Mouse (Mus musculus): ENCODE data around the gene Gm36210. TPM values are rescaled to one million over a fixed set of nuclear protein-coding genes. Genes with fewer than 3 reads are reported as not detected.
"Not testable (repeated sequence)": the region's sequence is repeated elsewhere in the genome, so short reads cannot be mapped to it uniquely, and the experiment has no call there.

Gene Gm36210
- polyA plus RNA-seq, 1 experiment from 2014 or later, result 0.38 TPM

GRCm38 (mm10) chr7:4900523-4900851 lies 5.8 kb downstream of the Gm36210 start:
- H3K9ac ChIP-seq (ENCODE audit: low read depth, low read length), result no peak overlapping the region
- peaks cover 11% of the 10 kb centered on the region for H3K4me1 ChIP-seq (ENCODE audit: control insufficient read depth, insufficient read depth, low read length)
- H3K27me3 ChIP-seq (ENCODE audit: control insufficient read depth, insufficient read depth, low read depth, low read length), result no peaks in the 10 kb centered on the region
- H3K4me2 ChIP-seq (ENCODE audit: low read length), result peak overlapping the region; percentile 60
- no peaks in the 10 kb centered on the region for H3K36me3 ChIP-seq (ENCODE audit: control insufficient read depth, insufficient read depth, low read length)
- H3K27ac ChIP-seq (ENCODE audit: low read length), result no peak overlapping the region
- no peaks in the 10 kb centered on the region for H3K9me3 ChIP-seq (replicated peaks; ENCODE audit: control insufficient read depth, low read length, poor library complexity, severe bottlenecking)
- peak overlapping the region; percentile 12 for H3K4me3 ChIP-seq (ENCODE audit: low read depth, low read length)
- 17% methylated on average over 11 of the region's 11 CpGs for WGBS
- ATAC-seq, result peak; percentile 14

GRCm38 (mm10) chr7:4899649-4900522 lies 6.4 kb downstream of the Gm36210 start:
- peak overlapping the region; percentile 34 for H3K4me3 ChIP-seq (ENCODE audit: low read depth, low read length)
- peak overlapping the region; percentile 60 for H3K4me2 ChIP-seq (ENCODE audit: low read length)
- H3K9ac ChIP-seq (ENCODE audit: low read depth, low read length), result peak overlapping the region; percentile 62
- H3K27me3 ChIP-seq (ENCODE audit: control insufficient read depth, insufficient read depth, low read depth, low read length), result no peaks in the 10 kb centered on the region
- peak overlapping the region; percentile 14; the same call in 1 of the 2 replicates for H3K27ac ChIP-seq (ENCODE audit: low read length)
- WGBS, result 6% methylated on average over 19 of the region's 19 CpGs
- no peaks in the 10 kb centered on the region for H3K36me3 ChIP-seq (ENCODE audit: control insufficient read depth, insufficient read depth, low read length)
- H3K4me1 ChIP-seq (ENCODE audit: control insufficient read depth, insufficient read depth, low read length), result peaks cover 11% of the 10 kb centered on the region
- peak; percentile 74 for ATAC-seq
- H3K9me3 ChIP-seq (replicated peaks; ENCODE audit: control insufficient read depth, low read length, poor library complexity, severe bottlenecking), result no peaks in the 10 kb centered on the region

- peak; percentile 59 for ATAC-seq
- 16% methylated on average over 17 of the region's 18 CpGs for WGBS
- peak overlapping the region; percentile 34 for H3K4me3 ChIP-seq (ENCODE audit: low read depth, low read length)
- peaks cover 11% of the 10 kb centered on the region for H3K4me1 ChIP-seq (ENCODE audit: control insufficient read depth, insufficient read depth, low read length)
- H3K27ac ChIP-seq (ENCODE audit: low read length), result peak overlapping the region; percentile 14; the same call in 1 of the 2 replicates
- H3K27me3 ChIP-seq (ENCODE audit: control insufficient read depth, insufficient read depth, low read depth, low read length), result no peaks in the 10 kb centered on the region
- peak overlapping the region; percentile 60 for H3K4me2 ChIP-seq (ENCODE audit: low read length)
- no peaks in the 10 kb centered on the region for H3K9me3 ChIP-seq (replicated peaks; ENCODE audit: control insufficient read depth, low read length, poor library complexity, severe bottlenecking)
- H3K9ac ChIP-seq (ENCODE audit: low read depth, low read length), result peak overlapping the region; percentile 62
- no peaks in the 10 kb centered on the region for H3K36me3 ChIP-seq (ENCODE audit: control insufficient read depth, insufficient read depth, low read length)
These were observed 7.3 kb downstream of the Gm36210 start for GRCm38 (mm10) chr7:4898851-4899648.

GRCm38 (mm10) chr7:4895186-4895585 lies 11.1 kb downstream of the Gm36210 start:
- Histone ChIP-seq H3K36me3 (ENCODE audit: control insufficient read depth, insufficient read depth, low read length) (no peaks in the 10 kb centered on the region), H3K4me3 (ENCODE audit: low read depth, low read length) (no peak overlapping the region), H3K27ac (ENCODE audit: low read length) (no peak overlapping the region), H3K9ac (ENCODE audit: low read depth, low read length) (no peak overlapping the region), H3K27me3 (ENCODE audit: control insufficient read depth, insufficient read depth, low read depth, low read length) (no peaks in the 10 kb centered on the region), H3K4me1 (ENCODE audit: control insufficient read depth, insufficient read depth, low read length) (peaks cover 8% of the 10 kb centered on the region), H3K9me3 (replicated peaks; ENCODE audit: control insufficient read depth, low read length, poor library complexity, severe bottlenecking) (no peaks in the 10 kb centered on the region), H3K4me2 (ENCODE audit: low read length) (no peak overlapping the region)
- WGBS, result 72% methylated on average over 10 of the region's 11 CpGs
- ATAC-seq, result no peak

GRCm38 (mm10) chr7:4886680-4887079 lies 19.6 kb downstream of the Gm36210 start:
- Histone ChIP-seq H3K4me2 (ENCODE audit: low read length) (no peak overlapping the region), H3K36me3 (ENCODE audit: control insufficient read depth, insufficient read depth, low read length) (no peaks in the 10 kb centered on the region), H3K4me3 (ENCODE audit: low read depth, low read length) (no peak overlapping the region), H3K9me3 (replicated peaks; ENCODE audit: control insufficient read depth, low read length, poor library complexity, severe bottlenecking) (no peaks in the 10 kb centered on the region), H3K27me3 (ENCODE audit: control insufficient read depth, insufficient read depth, low read depth, low read length) (no peaks in the 10 kb centered on the region), H3K9ac (ENCODE audit: low read depth, low read length) (no peak overlapping the region), H3K4me1 (ENCODE audit: control insufficient read depth, insufficient read depth, low read length) (no peaks in the 10 kb centered on the region), H3K27ac (ENCODE audit: low read length) (no peak overlapping the region)
- ATAC-seq, result no peak
- WGBS, result 74% methylated on average over 4 of the region's 4 CpGs

- H3K4me3 ChIP-seq (ENCODE audit: low read depth, low read length); H3K9me3 ChIP-seq (replicated peaks; ENCODE audit: control insufficient read depth, low read length, poor library complexity, severe bottlenecking); H3K27ac ChIP-seq (ENCODE audit: low read length); H3K36me3 ChIP-seq (ENCODE audit: control insufficient read depth, insufficient read depth, low read length); ATAC-seq; H3K27me3 ChIP-seq (ENCODE audit: control insufficient read depth, insufficient read depth, low read depth, low read length); H3K4me2 ChIP-seq (ENCODE audit: low read length); H3K4me1 ChIP-seq (ENCODE audit: control insufficient read depth, insufficient read depth, low read length); H3K9ac ChIP-seq (ENCODE audit: low read depth, low read length): not testable (repeated sequence)
- WGBS, result 80% methylated on average over 1 of the region's 1 CpGs
These were observed 27.3 kb downstream of the Gm36210 start for GRCm38 (mm10) chr7:4879036-4879435.

- Histone ChIP-seq H3K27ac (ENCODE audit: low read length) (no peak overlapping the region), H3K4me2 (ENCODE audit: low read length) (no peak overlapping the region; the same call in 1 of the 2 replicates), H3K4me3 (ENCODE audit: low read depth, low read length) (no peak overlapping the region), H3K9ac (ENCODE audit: low read depth, low read length) (no peak overlapping the region), H3K4me1 (ENCODE audit: control insufficient read depth, insufficient read depth, low read length) (peaks cover 9% of the 10 kb centered on the region; the same call in 1 of the 2 replicates), H3K9me3 (replicated peaks; ENCODE audit: control insufficient read depth, low read length, poor library complexity, severe bottlenecking) (no peaks in the 10 kb centered on the region), H3K36me3 (ENCODE audit: control insufficient read depth, insufficient read depth, low read length) (no peaks in the 10 kb centered on the region), H3K27me3 (ENCODE audit: control insufficient read depth, insufficient read depth, low read depth, low read length) (no peaks in the 10 kb centered on the region)
- no peak for ATAC-seq
These were observed 28.1 kb downstream of the Gm36210 start for GRCm38 (mm10) chr7:4878186-4878585.

- Histone ChIP-seq H3K27me3 (ENCODE audit: control insufficient read depth, insufficient read depth, low read depth, low read length) (no peaks in the 10 kb centered on the region), H3K36me3 (ENCODE audit: control insufficient read depth, insufficient read depth, low read length) (no peaks in the 10 kb centered on the region), H3K27ac (ENCODE audit: low read length) (no peak overlapping the region), H3K9ac (ENCODE audit: low read depth, low read length) (peak overlapping the region; percentile 62), H3K4me3 (ENCODE audit: low read depth, low read length) (peak overlapping the region; percentile 52), H3K4me2 (ENCODE audit: low read length) (peak overlapping the region; percentile 83), H3K4me1 (ENCODE audit: control insufficient read depth, insufficient read depth, low read length) (peaks cover 9% of the 10 kb centered on the region; the same call in 1 of the 2 replicates), H3K9me3 (replicated peaks; ENCODE audit: control insufficient read depth, low read length, poor library complexity, severe bottlenecking) (no peaks in the 10 kb centered on the region)
- no peak; the same call in none of the 2 replicates for ATAC-seq
- WGBS, result 6% methylated on average over 11 of the region's 11 CpGs
These were observed 29.1 kb downstream of the Gm36210 start for GRCm38 (mm10) chr7:4877226-4877625.
